Mouse (Mus musculus) liver, adult 2 months (tissue): ENCODE measurements around the gene Ctnnbl1. TPM values are rescaled to one million over a fixed set of nuclear protein-coding genes. Genes with fewer than 3 reads are reported as not detected.

Source experiments
- DNase-seq: peaks from one replicate; pipeline ENCODE4 v3.0.0-alpha.2; 2011; ENCODE audit warnings: low read depth, low spot score; ENCODE audit errors: extremely low read depth
- H3K27ac ChIP-seq: fragments of 200-500 bp; replicated peaks from 2 replicates; pipeline ENCODE4 v1.5.1; 2012; ENCODE audit warnings: low read depth, mild to moderate bottlenecking, control low read depth, inconsistent platforms, low read length; ENCODE audit not compliant: insufficient read depth
- H3K27me3 ChIP-seq: fragments of 200-500 bp; 2 replicates; pipeline ENCODE4 v1.6.1; 2012; ENCODE audit warnings: mild to moderate bottlenecking, moderate library complexity, low read length, inconsistent platforms; ENCODE audit not compliant: control insufficient read depth, insufficient read depth
- H3K36me3 ChIP-seq: fragments of 200-500 bp; 2 replicates; pipeline ENCODE4 v1.6.1; 2012; ENCODE audit warnings: low read length, inconsistent platforms; ENCODE audit not compliant: control insufficient read depth, insufficient read depth
- H3K4me1 ChIP-seq: fragments of 200-500 bp; 2 replicates; pipeline ENCODE4 v1.6.1; 2011; ENCODE audit warnings: low read length; ENCODE audit not compliant: control insufficient read depth, insufficient read depth
- H3K4me3 ChIP-seq: fragments of 200-500 bp; 2 replicates; pipeline ENCODE4 v1.5.1; 2011; ENCODE audit warnings: low read depth, mild to moderate bottlenecking, control low read depth, low read length, moderate library complexity; ENCODE audit not compliant: insufficient read depth
- H3K79me2 ChIP-seq: fragments of 200-500 bp; 2 replicates; pipeline ENCODE4 v1.6.1; 2012; ENCODE audit warnings: inconsistent platforms, mild to moderate bottlenecking, low read length, moderate library complexity; ENCODE audit not compliant: control insufficient read depth, insufficient read depth
- H3K9ac ChIP-seq: fragments of 200-500 bp; 2 replicates; pipeline ENCODE4 v1.6.1; 2012; ENCODE audit warnings: low read depth, mild to moderate bottlenecking, control low read depth, inconsistent platforms, low read length
- CTCF ChIP-seq: fragments of 200-500 bp; IDR thresholded peaks from 2 replicates; pipeline ENCODE4 v1.5.1; 2011; ENCODE audit warnings: low read depth, low read length, control low read depth
- POLR2A ChIP-seq: fragments of 200-500 bp; IDR thresholded peaks from 2 replicates; pipeline ENCODE4 v1.6.1; 2011; ENCODE audit warnings: low read length, control low read depth; ENCODE audit not compliant: insufficient read depth; ENCODE audit errors: extremely low read depth
- WGBS: fragments of 180-500 bp; shearing (Covaris S2); methylation state at CpG from one replicate; pipeline ENCODE4 v1.1.7; 2018; 5-methylcytosine and 5-hydroxymethylcytosine counted together
- polyA plus RNA-seq: library from polyadenylated mRNA; depleted of rRNA; stranded (reverse); fragments of >200 nt; gene quantifications from 2 replicates; pipeline ENCODE4 v1.2.3, GENCODE M21; 2012
- total RNA-seq: library from RNA; depleted of rRNA; stranded (reverse); fragments of >200 nt; gene quantifications from 2 replicates; pipeline ENCODE4 v1.2.3, GENCODE M21; 2014

The Ctnnbl1 gene
- total and polyA plus RNA-seq, 2 experiments = 10.1 to 14.4 TPM

GRCm38 (mm10) chr2:157745735-157746134 is 8.5 kb downstream of the Ctnnbl1 start:
- no peak for TF ChIP-seq CTCF
- no peak for TF ChIP-seq POLR2A
- peaks cover 17% of the 10 kb centered on the region; the same call in 1 of the 2 replicates for H3K79me2 ChIP-seq
- over 99% methylated on average over 4 of the region's 4 CpGs for WGBS
- DNase-seq = no peak
- H3K36me3 ChIP-seq = no peaks in the 10 kb centered on the region
- no peak overlapping the region for H3K4me3 ChIP-seq
- no peak overlapping the region for H3K9ac ChIP-seq
- H3K27me3 ChIP-seq = no peaks in the 10 kb centered on the region
- no peak overlapping the region for H3K27ac ChIP-seq
- peaks cover 5% of the 10 kb centered on the region; the same call in 1 of the 2 replicates for H3K4me1 ChIP-seq

GRCm38 (mm10) chr2:157746558-157746957 is 9.4 kb downstream of the Ctnnbl1 start:
- DNase-seq = no peak
- WGBS = 94% methylated on average over 9 of the region's 9 CpGs
- no peak overlapping the region for H3K4me3 ChIP-seq
- no peaks in the 10 kb centered on the region for H3K36me3 ChIP-seq
- no peak overlapping the region for H3K27ac ChIP-seq
- TF ChIP-seq POLR2A (no peak), CTCF (no peak)
- H3K27me3 ChIP-seq = no peaks in the 10 kb centered on the region
- peaks cover 8% of the 10 kb centered on the region; the same call in 1 of the 2 replicates for H3K4me1 ChIP-seq
- H3K9ac ChIP-seq = no peak overlapping the region
- H3K79me2 ChIP-seq = peaks cover 14% of the 10 kb centered on the region; the same call in 1 of the 2 replicates

- Histone ChIP-seq H3K36me3 (no peaks in the 10 kb centered on the region), H3K27me3 (no peaks in the 10 kb centered on the region), H3K79me2 (peaks cover 18% of the 10 kb centered on the region; the same call in 1 of the 2 replicates), H3K4me3 (no peak overlapping the region), H3K27ac (no peak overlapping the region), H3K9ac (no peak overlapping the region), H3K4me1 (peaks cover 10% of the 10 kb centered on the region; the same call in 1 of the 2 replicates)
- TF ChIP-seq CTCF (no peak), POLR2A (no peak)
- WGBS = 95% methylated on average over 2 of the region's 2 CpGs
- DNase-seq = no peak
Observed at GRCm38 (mm10) chr2:157747989-157748388, 10.8 kb downstream of the Ctnnbl1 start.

GRCm38 (mm10) chr2:157750481-157750880 is 13.3 kb downstream of the Ctnnbl1 start:
- TF ChIP-seq POLR2A (no peak), CTCF (no peak)
- H3K4me3 ChIP-seq = no peak overlapping the region
- H3K79me2 ChIP-seq = peaks cover 22% of the 10 kb centered on the region; the same call in 1 of the 2 replicates
- DNase-seq = no peak
- no peak overlapping the region for H3K27ac ChIP-seq
- H3K9ac ChIP-seq = no peak overlapping the region
- H3K36me3 ChIP-seq = no peaks in the 10 kb centered on the region
- 87% methylated on average over 8 of the region's 8 CpGs for WGBS
- H3K27me3 ChIP-seq = no peaks in the 10 kb centered on the region
- peaks cover 10% of the 10 kb centered on the region; the same call in 1 of the 2 replicates for H3K4me1 ChIP-seq

GRCm38 (mm10) chr2:157750926-157751588 is 13.9 kb downstream of the Ctnnbl1 start:
- Histone ChIP-seq H3K79me2 (peaks cover 23% of the 10 kb centered on the region; the same call in 1 of the 2 replicates), H3K4me3 (no peak overlapping the region), H3K27me3 (no peaks in the 10 kb centered on the region), H3K36me3 (no peaks in the 10 kb centered on the region), H3K27ac (no peak overlapping the region), H3K9ac (no peak overlapping the region), H3K4me1 (peaks cover 10% of the 10 kb centered on the region; the same call in 1 of the 2 replicates)
- 33% methylated on average over 12 of the region's 12 CpGs for WGBS
- DNase-seq = peak; percentile 68
- no peak for TF ChIP-seq POLR2A
- no peak for TF ChIP-seq CTCF
